ENCODE assay signal across 8 mouse cellular contexts in the genomic region with DNA sequence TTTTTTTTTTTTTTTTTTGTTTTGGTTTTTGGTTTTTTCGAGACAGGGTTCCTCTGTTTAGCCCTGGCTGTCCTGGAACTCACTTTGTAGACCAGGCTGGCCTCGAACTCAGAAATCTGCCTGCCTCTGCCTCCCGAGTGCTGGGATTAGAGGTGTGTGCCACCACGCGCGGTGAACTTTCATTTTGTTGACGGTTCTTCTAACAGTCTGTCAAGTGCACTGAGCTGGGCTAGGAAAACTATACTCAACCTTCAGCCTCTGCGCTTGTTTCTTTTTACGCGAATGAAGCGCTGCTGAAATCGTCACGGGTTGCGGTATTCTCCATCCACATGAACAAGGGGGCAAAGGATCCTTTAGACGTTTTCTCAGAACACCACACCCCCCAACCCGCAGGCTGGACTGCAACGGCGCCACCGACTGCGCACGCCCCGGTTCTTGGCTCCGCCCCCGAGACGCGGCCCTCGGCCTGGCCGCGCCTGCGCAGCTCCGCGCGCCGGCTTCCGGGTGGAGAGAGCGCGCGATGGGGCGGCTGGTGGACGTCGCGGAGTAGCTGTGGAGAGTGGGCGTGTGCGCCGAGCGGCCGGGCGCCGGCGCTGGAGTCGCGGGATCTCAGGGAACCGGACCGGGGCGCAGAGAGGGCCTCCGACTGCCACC. TPM values are rescaled to one million over a fixed set of nuclear protein-coding genes. Genes with fewer than 3 reads are reported as not detected.
DNase-seq lines count a peak whose midpoint lies in the region; ATAC-seq lines count a peak whose summit lies in the region.

A gene (plus strand): TSS at position 496 of the 654 bp plus-strand sequence.

- peak; percentile 95 for ATAC-seq in frontal cortex, adult (ENCODE audit: low TSS enrichment)

- H3K36me3 ChIP-seq in hindbrain, embryonic 10.5 days, result peaks cover 32% of the 10 kb centered on the region

- H3K4me1 ChIP-seq in hindbrain, embryonic 10.5 days (replicated peaks), result peaks cover 24% of the 10 kb centered on the region

- WGBS in hindbrain, embryonic 10.5 days, result 5% methylated on average over 56 of the region's 56 CpGs

- peak within 1 kb of the TSS; percentile 89 for H3K27ac ChIP-seq in hindbrain, embryonic 10.5 days

- peak; percentile 97 for DNase-seq in MN1 (ENCODE audit: low spot score)
- peak; percentile 91 for DNase-seq in cerebellum, adult 8-10 months
- peak; percentile 90 for DNase-seq in hindbrain, embryonic 10.5 days (ENCODE audit: low spot score)
- DNase-seq in layer of hippocampus, postnatal 14 days (ENCODE audit: low spot score in 2 of 2), result peak; percentile 88 to 91
- peak; percentile 95 for DNase-seq in lung, postnatal 14 days
- DNase-seq in retina, adult 2 months (ENCODE audit: low read depth, low spot score), result peak; percentile 81
- peak; percentile 94 to 95 for DNase-seq in thymus, postnatal 36 days

- H3K4me3 ChIP-seq in hindbrain, embryonic 10.5 days, result peak within 1 kb of the TSS; percentile 70

- H3K9me3 ChIP-seq in hindbrain, embryonic 10.5 days, result no peaks in the 10 kb centered on the region

- no peaks in the 10 kb centered on the region for H3K27me3 ChIP-seq in hindbrain, embryonic 10.5 days (ENCODE audit: insufficient read depth, poor library complexity, severe bottlenecking)

RNA-seq across cellular contexts. Expression of the gene that starts here (rescaled TPM):
- polyA plus RNA-seq in hindbrain, embryonic 10.5 days (2016; fragmentation: Nextera tagmentation; extraction: Ambion mirVana), result 23.9 and 35.5 TPM in 2 replicates
- 100 to 1,000 TPM; 140 to 145 TPM for total RNA-seq in layer of hippocampus, postnatal 14 days (2021)

Comparison
In these comparisons a context has a peak if more than half of its experiments do, and no peak if none do; other contexts are left out.
1. Peak in every context shown above with its lines: DNase-seq, ATAC-seq, H3K4me3 ChIP-seq and H3K27ac ChIP-seq.